Mouse (Mus musculus): ENCODE measurements around the gene Tmem63a. TPM values are rescaled to one million over a fixed set of nuclear protein-coding genes. Genes with fewer than 3 reads are reported as not detected.

Gene Tmem63a
- polyA plus RNA-seq, 1 experiment = 6.7 TPM

DNA sequence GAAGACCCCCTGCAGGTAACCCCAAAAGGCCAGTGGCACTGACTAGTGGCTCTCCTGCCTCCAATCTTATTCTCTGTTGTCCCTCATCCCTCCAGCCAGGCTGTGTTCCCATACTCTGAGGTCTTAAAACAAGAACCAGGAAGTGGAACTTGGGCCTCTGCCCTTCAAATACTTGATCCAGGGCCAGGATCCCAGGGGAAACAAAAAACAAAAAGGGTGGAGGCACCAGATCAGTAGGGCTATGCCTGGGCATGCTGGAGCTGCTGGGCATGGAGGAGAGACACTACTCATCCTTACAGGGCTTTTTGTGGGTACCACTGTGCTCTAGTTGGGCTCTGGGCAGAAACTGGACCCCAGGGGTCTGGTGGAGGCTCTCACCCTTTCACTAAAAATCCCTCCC is 73.4 kb downstream of the Tmem63a start:
- TF ChIP-seq GATA1 (IDR thresholded peaks at IDR 0.05; ENCODE audit: borderline replicate concordance, low read length) (no peak), FLI1 (IDR thresholded peaks at IDR 0.05; ENCODE audit: low read length) (no peak)
- Histone ChIP-seq H3K36me3 (replicated peaks; ENCODE audit: low read length) (no peaks in the 10 kb centered on the region), H3K27me3 (replicated peaks) (peaks cover 84% of the 10 kb centered on the region)

DNA sequence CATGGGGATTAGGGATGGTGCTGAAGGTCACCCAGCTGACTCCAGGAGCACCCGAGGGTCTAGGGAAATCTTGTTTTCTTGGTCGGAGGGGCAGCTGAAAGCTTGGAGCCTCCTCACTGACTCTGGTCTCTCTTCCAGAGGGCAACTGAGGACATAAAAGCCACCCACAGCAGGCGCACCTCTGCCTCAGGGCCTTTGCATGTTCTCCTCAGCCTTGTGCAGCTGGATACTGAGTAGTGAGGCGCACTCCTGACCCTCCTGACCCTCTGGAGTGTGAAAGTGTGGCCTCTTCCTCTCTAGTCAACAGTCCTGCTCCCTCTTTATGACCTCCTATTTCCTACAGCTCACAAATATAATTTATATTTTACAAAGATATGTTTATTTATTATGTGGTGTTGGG is 73.9 kb downstream of the Tmem63a start:
- H3K36me3 ChIP-seq (replicated peaks; ENCODE audit: low read length) = no peaks in the 10 kb centered on the region
- peaks cover 84% of the 10 kb centered on the region for H3K27me3 ChIP-seq (replicated peaks)
- no peak for TF ChIP-seq FLI1 (IDR thresholded peaks at IDR 0.05; ENCODE audit: low read length)
- TF ChIP-seq GATA1 (IDR thresholded peaks at IDR 0.05; ENCODE audit: borderline replicate concordance, low read length) = no peak
- H3K4me3 ChIP-seq (replicated peaks) = peak overlapping the region; percentile 71
- H3K4me1 ChIP-seq = peaks cover 53% of the 10 kb centered on the region
- peaks cover 3% of the 10 kb centered on the region for H3K9me3 ChIP-seq

More for the DNA sequence above, 73.4 kb downstream of the Tmem63a start:
- Histone ChIP-seq H3K4me1 (peaks cover 54% of the 10 kb centered on the region), H3K9me3 (peaks cover 3% of the 10 kb centered on the region), H3K4me3 (replicated peaks) (no peak overlapping the region)

DNA sequence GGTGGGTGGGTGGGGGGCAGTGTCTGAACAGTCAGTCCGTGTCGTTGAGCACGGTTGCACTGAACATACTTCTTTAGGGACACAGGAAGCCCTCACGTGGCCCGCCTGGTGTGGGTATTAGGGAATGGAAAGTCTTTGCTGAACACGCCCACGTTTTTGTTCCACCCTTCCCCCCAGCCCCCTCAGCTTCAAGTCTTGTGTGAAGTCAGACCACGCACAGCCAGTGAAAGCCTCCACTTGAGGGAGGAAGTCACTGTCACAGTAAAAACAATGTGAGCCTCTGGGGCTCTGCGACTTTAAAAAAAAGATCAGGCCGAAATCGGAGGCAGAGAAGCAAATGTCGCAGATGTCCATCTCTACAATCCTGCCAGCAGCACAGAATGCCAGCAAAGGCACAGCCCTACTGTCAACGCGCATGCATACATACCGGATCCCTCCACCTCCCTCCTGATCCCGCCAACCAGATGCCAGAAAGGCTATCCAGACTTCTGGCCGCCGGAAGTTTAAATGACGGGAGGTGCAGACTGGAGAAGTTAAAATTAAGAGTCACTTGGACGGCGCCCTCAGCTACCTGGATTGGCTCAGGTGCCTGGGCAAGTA is 74.5 kb downstream of the Tmem63a start:
- Histone ChIP-seq H3K9me3 (peaks cover 3% of the 10 kb centered on the region), H3K27me3 (replicated peaks) (peaks cover 84% of the 10 kb centered on the region), H3K36me3 (replicated peaks; ENCODE audit: low read length) (no peaks in the 10 kb centered on the region), H3K4me1 (peaks cover 53% of the 10 kb centered on the region), H3K4me3 (replicated peaks) (peak overlapping the region; percentile 92)
- TF ChIP-seq GATA1 (IDR thresholded peaks at IDR 0.05; ENCODE audit: borderline replicate concordance, low read length) (no peak), FLI1 (IDR thresholded peaks at IDR 0.05; ENCODE audit: low read length) (no peak)

DNA sequence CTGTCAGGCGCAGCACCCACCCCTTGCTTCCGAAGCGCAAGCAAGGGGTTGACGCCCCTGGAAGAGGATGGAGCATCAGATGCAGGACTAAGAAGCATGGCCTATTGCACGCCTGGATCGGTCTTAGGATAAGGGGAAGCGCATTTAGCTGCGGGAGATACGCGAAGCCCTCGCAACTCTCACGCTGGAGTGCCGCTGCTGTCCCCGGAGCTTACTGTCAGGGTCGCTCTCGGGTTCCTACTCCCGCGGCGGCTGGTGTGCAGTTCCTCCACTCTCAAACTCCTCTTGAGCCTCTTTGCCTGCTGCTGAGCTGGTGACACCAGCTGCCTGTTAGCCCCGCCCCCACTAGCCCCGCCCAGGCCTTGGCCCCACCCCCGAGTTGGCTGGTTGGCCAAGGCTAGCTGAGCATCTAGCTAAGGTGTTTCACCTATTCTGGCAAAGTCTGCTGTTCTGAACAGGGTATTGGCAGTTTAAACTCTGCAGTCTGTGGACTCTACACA is 75.1 kb downstream of the Tmem63a start:
- H3K4me3 ChIP-seq (replicated peaks) = peak overlapping the region; percentile 92
- TF ChIP-seq GATA1 (IDR thresholded peaks at IDR 0.05; ENCODE audit: borderline replicate concordance, low read length) = no peak
- no peak for TF ChIP-seq FLI1 (IDR thresholded peaks at IDR 0.05; ENCODE audit: low read length)
- H3K4me1 ChIP-seq = peaks cover 55% of the 10 kb centered on the region
- H3K36me3 ChIP-seq (replicated peaks; ENCODE audit: low read length) = no peaks in the 10 kb centered on the region
- H3K9me3 ChIP-seq = peaks cover 3% of the 10 kb centered on the region
- H3K27me3 ChIP-seq (replicated peaks) = peaks cover 78% of the 10 kb centered on the region

DNA sequence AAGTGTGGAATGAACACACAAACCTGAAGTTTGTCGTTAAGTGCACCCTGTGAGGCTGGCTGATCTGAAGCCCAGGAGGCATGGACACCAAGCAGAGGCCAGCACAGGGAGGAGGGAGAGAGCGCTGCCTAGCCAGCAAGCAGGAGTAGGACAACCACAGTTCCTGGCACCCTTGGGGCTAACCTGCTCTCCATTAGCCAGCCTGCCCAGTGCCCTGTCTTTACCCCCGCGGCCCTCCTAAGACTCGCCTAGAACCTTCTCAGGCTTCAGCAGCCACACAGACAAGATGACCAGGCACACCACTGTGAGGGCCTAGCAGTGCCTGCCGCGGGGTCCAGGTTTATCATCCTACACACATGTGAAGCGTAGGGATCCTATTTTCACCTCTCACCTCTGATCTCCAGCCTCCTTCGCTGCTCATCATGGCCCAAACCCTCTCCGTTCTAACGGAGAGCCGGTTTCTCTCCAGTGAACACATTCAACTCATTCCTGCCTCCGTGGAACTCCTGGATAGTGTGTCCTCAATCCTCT is 75.8 kb downstream of the Tmem63a start:
- Histone ChIP-seq H3K4me3 (replicated peaks) (peak overlapping the region; percentile 60), H3K27me3 (replicated peaks) (peaks cover 76% of the 10 kb centered on the region), H3K4me1 (peaks cover 52% of the 10 kb centered on the region), H3K9me3 (peaks cover 3% of the 10 kb centered on the region), H3K36me3 (replicated peaks; ENCODE audit: low read length) (no peaks in the 10 kb centered on the region)
- TF ChIP-seq FLI1 (IDR thresholded peaks at IDR 0.05; ENCODE audit: low read length) = no peak
- no peak for TF ChIP-seq GATA1 (IDR thresholded peaks at IDR 0.05; ENCODE audit: borderline replicate concordance, low read length)

DNA sequence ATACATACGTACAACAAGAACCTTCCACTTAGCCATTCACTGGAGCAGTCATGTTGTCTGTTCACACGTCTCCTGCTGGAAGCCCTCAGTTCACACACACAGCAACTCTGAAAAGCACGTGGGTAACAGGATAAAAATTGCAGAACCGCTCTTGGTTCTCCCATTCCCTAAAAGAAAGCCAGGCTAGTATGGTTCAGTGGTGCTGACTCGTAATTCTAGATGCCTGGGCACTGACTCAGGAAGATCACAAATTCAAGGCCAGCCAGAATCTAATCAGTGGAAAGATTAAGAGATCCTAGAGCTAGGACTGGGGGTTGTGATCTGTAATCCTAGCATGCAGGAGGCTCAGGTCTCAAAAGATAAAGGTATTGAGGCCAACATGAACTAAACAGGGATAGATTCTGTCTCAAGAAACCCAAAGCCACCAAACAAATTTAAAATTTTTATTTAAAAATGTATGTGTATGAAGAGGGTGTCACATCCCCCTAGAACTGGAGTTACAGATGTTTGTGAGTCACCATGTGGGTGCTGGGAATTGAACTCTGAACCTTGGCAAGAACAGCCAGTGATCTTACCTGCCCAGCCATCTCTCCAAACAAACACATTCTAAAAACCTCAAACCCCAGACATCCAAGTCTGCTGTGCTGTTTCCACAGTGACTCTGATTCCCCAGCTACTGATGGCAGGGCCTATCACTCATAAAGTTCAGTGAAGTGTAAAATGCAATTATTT is 78.8 kb downstream of the Tmem63a start, which contains the start of gene Ephx1:
Gene Ephx1 (minus strand): TSS at position 149 of the 732 bp plus-strand sequence.
- H3K27me3 ChIP-seq (replicated peaks) = peaks cover 62% of the 10 kb centered on the region

DNA sequence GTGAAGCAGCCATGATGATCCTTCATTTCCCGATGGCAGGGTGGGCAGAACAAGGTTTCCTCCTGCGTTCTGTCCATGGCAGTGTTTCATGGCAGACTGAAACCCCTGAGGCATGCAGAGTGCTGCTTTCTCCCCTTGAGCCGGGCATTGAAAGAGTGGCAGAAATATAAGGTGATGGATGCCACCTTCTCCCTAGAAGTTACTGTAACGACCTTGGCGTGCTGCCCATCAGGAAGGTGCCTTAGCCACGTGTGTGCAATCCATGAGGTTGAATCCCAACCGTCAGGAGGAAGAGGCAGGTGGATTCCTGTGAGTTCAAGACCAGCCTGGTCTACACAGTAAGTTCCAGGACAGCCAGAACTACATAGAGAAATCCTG is 79.3 kb downstream of the Tmem63a start:
- no peak overlapping the region for H3K4me3 ChIP-seq (replicated peaks)
- peaks cover 21% of the 10 kb centered on the region for H3K4me1 ChIP-seq
- peaks cover 3% of the 10 kb centered on the region for H3K9me3 ChIP-seq
- TF ChIP-seq FLI1 (IDR thresholded peaks at IDR 0.05; ENCODE audit: low read length) = no peak
- no peak for TF ChIP-seq GATA1 (IDR thresholded peaks at IDR 0.05; ENCODE audit: borderline replicate concordance, low read length)
- peaks cover 59% of the 10 kb centered on the region for H3K27me3 ChIP-seq (replicated peaks)
- H3K36me3 ChIP-seq (replicated peaks; ENCODE audit: low read length) = no peaks in the 10 kb centered on the region

More for the DNA sequence above, 78.8 kb downstream of the Tmem63a start, which contains the start of gene Ephx1:
- Histone ChIP-seq H3K4me1 (peaks cover 27% of the 10 kb centered on the region), H3K9me3 (peaks cover 3% of the 10 kb centered on the region), H3K4me3 (replicated peaks) (no peak within 1 kb of the TSS), H3K36me3 (replicated peaks; ENCODE audit: low read length) (no peaks in the 10 kb centered on the region)
- TF ChIP-seq GATA1 (IDR thresholded peaks at IDR 0.05; ENCODE audit: borderline replicate concordance, low read length) (no peak), FLI1 (IDR thresholded peaks at IDR 0.05; ENCODE audit: low read length) (no peak)

DNA sequence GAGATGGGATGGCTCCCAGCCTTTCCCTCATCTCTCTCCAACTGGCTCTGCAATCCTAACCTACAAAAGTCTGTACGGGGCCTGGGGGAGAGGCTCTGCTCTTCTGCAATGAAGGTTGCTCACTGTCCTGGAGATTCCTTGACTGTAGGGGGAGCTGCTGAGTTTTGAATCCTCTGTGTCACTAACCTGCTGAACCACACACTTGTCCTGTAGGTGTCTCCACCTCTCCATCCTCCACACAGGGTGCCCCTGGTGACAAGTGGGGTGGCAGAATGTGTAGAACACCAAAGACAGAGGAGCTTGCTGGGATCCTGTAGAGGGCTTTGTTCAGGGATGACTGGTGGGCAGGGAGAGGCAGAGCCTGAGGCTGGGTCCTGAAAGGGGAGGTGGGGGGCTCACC is 80.1 kb downstream of the Tmem63a start:
- Histone ChIP-seq H3K27me3 (replicated peaks) (peaks cover 52% of the 10 kb centered on the region), H3K4me1 (peaks cover 13% of the 10 kb centered on the region), H3K4me3 (replicated peaks) (peak overlapping the region; percentile 24), H3K9me3 (peaks cover 3% of the 10 kb centered on the region), H3K36me3 (replicated peaks; ENCODE audit: low read length) (no peaks in the 10 kb centered on the region)
- TF ChIP-seq FLI1 (IDR thresholded peaks at IDR 0.05; ENCODE audit: low read length) = no peak
- TF ChIP-seq GATA1 (IDR thresholded peaks at IDR 0.05; ENCODE audit: borderline replicate concordance, low read length) = no peak

Other genes with a start within 250 kb of the Tmem63a start
- not detected in 2 replicates for gene Mixl1, start 245.3 kb upstream of the Tmem63a start, polyA plus RNA-seq (2012; ENCODE audit: insufficient read depth, low replicate concordance)
- 1.4 and 3.6 TPM in 2 replicates for gene Acbd3, start 216.3 kb upstream of the Tmem63a start, polyA plus RNA-seq (2012; ENCODE audit: insufficient read depth, low replicate concordance)
- 752 and 2,061 TPM in 2 replicates for gene H3f3a, start 128.4 kb upstream of the Tmem63a start, polyA plus RNA-seq (2012; ENCODE audit: insufficient read depth, low replicate concordance)
- gene Sde2, start 91.2 kb upstream of the Tmem63a start, polyA plus RNA-seq (2012; ENCODE audit: insufficient read depth, low replicate concordance) = 8.2 and 18.2 TPM in 2 replicates
- not detected in 2 replicates for gene Lefty2, start 49.2 kb upstream of the Tmem63a start, polyA plus RNA-seq (2012; ENCODE audit: insufficient read depth, low replicate concordance)
- gene Pycr2, start 38.1 kb upstream of the Tmem63a start, polyA plus RNA-seq (2012; ENCODE audit: insufficient read depth, low replicate concordance) = 54.5 and 76.2 TPM in 2 replicates
- gene Lefty1, start 7.3 kb upstream of the Tmem63a start, polyA plus RNA-seq (2012; ENCODE audit: insufficient read depth, low replicate concordance) = 0.83 TPM in 1 of 2 replicates, not detected in the other
- not detected in 2 replicates for gene Ephx1, start 78.6 kb downstream of the Tmem63a start, polyA plus RNA-seq (2012; ENCODE audit: insufficient read depth, low replicate concordance)
- not detected in 2 replicates for gene 9130409I23Rik, start 108.9 kb downstream of the Tmem63a start, polyA plus RNA-seq (2012; ENCODE audit: insufficient read depth, low replicate concordance)
- 2.5 and 4.2 TPM in 2 replicates for gene Nvl, start 201.9 kb downstream of the Tmem63a start, polyA plus RNA-seq (2012; ENCODE audit: insufficient read depth, low replicate concordance)
- 2.6 and 17.4 TPM in 2 replicates for gene Cnih4, start 202.3 kb downstream of the Tmem63a start, polyA plus RNA-seq (2012; ENCODE audit: insufficient read depth, low replicate concordance)

All from megakaryocyte, embryonic 14.5 days (primary cell).